Mouse (Mus musculus): Measurements from ENCODE around the gene Ptprn2.

Ptprn2 gene

DNA sequence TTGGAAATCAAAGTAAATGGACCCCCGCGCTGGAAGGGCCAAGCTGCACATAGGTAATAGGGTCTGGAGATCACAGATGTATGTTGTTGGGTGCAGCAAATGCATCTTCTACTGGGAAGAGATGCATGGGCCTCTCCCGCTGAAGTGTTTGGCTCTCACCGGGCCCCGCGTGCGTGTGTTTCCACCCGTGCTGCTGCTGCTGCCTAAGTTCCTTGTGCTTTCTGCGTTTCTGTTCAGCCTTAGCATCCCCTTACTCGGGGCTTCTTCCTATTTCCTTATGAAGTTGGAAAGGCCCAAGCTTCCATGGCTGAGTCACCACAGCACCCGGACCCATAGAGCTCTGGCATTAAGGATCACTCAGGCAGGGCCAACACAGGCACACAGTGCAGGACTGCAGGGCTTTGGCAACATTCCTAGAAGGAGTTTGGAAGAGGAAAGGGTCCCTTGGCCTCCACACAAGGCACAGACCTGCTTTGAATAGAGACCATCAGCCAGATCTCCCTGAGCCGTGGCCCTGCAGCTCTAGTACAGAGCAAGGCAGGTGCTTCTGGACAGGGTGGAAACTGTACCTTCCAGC is 772.5 kb downstream of the Ptprn2 start:
- DNase-seq (ENCODE audit: inconsistent ontology term), result peak; percentile 16

DNA sequence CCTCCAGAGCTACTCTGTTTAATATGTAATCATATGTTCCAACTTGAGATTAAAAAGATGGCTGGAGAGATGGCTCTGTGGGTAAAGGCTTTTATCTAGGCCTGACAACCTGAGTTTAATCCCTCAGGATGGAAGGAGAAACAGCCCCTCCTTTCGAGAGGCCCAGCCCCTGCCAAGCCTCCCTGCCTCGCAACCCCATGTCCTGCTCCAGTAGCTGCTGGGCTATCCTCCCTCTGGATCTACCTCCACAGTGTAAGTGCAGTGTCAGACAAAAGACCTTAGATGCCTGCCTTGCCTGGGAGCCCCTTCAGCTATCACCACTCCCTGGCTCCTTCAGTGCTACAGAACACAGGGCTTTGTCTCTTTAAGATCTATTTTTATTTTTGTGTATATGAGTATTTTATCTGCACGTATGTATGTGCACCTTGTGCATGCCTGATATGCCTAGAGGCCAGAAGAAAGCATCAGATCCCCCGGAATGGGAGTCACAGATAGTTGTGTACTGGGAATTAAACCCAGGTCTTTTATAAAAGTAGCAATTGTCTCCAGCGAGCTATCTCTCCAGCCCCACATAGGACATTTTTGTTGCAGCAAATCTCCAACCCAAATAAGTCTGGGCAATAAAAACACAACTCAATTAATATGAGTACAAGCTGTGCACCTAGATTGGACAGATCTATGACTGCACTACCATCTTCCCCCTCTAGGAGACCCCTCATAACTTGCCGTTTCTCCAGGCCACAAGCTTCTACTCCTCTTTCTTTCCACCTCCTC is 775.1 kb downstream of the Ptprn2 start:
- DNase-seq (ENCODE audit: inconsistent ontology term), result no peak

DNA sequence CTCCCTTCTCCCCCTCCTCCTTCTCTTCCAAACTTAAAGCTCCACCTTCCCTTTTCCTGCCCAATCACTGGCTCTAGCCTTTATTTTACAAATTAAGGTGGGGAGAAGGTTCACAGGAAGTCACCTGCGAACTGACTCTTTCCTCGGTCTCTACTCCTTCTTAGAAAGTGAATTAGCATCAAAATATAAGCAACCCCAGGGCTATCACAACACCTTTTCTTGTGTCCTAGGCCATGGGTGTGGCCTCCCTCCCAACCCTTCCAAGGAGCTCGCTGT is 775.6 kb downstream of the Ptprn2 start:
- DNase-seq (ENCODE audit: inconsistent ontology term), result no peak

DNA sequence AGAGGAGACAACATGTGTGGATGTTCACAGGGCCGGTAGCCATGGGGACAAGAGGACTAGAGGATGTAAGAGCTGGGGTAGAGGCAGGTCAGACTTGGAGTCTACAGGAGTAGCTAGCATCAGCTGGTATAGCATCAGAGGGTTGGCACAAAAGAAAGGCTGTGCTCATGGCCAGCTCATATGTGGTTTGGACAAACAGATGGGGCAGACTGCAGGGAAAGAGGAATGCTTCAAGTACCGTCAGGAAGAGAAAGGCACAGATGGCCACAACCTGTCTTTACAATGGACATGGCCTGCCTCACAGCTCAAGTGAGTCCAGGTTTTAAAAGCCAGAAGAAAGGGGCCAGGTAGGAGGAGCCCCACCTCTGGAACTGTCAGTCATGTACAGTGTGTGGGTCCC is 776.5 kb downstream of the Ptprn2 start:
- DNase-seq (ENCODE audit: inconsistent ontology term), result no peak

DNA sequence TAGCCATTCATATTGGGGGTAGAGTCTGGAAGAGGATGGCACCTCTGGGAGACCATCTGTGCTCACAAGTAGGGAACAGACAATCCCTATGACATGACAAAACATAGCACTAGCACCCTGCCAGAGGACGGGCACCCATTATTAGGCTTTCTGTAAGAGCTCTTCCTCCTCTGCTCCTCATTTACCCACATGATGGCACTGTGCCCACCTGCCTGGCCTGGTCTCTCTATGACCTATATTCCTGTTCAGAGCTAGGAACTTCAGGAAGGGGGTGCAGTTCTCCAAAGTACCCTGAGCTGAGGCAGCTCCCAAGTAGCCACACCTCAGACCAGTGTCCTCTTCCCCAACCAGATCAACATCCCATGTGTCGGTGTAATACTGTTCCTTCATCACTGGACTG is 777.6 kb downstream of the Ptprn2 start:
- DNase-seq (ENCODE audit: inconsistent ontology term), result no peak

DNA sequence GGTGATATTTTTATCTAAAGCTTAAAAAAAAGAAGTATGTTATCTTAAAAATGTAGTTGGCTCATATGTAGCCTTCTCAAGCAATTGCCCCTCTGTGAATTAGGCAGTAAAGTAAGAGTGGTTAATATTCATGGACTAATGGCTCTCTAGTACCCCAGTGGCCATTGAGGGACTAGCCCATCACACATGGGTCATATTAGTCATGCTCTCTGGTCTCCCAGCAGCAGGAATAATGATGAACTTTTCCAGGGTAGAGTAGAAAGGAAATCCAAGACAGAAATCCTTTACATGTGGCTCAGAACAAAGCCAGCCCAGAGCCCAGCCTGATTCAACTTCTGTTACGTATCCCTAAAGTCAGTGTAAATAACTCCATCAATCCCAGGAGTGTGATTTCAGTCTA is 779.7 kb downstream of the Ptprn2 start:
- DNase-seq (ENCODE audit: inconsistent ontology term), result no peak

DNA sequence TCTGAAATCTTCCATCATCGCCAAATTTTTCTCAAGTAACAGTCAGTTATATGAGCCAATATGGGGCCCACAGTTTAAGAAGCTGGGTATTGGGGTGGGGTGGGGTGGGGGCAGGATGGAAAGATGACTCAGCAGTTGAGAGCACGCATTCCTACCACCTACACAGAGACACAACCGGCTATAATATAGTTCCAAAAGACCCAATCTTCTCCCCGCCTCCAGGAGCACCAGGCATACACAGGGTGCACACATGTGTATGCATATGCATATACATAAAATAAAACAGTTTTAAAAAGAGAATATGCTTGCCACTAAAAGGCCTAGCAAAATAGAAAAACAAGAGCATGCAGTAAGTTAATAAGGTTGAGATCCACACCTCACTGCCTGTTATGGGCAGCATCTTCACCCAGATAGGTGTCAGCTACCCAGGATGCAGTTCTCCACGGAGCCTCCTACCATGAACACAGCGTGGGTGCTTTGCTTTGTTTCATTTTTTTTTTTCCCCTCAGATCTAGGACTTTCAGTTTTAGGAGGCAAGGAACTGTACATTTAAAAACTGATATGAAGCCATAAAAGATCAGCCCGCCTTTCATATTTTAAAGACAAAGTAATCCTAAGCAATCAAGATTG is 783.1 kb downstream of the Ptprn2 start:
- no peak for DNase-seq (ENCODE audit: inconsistent ontology term)

DNA sequence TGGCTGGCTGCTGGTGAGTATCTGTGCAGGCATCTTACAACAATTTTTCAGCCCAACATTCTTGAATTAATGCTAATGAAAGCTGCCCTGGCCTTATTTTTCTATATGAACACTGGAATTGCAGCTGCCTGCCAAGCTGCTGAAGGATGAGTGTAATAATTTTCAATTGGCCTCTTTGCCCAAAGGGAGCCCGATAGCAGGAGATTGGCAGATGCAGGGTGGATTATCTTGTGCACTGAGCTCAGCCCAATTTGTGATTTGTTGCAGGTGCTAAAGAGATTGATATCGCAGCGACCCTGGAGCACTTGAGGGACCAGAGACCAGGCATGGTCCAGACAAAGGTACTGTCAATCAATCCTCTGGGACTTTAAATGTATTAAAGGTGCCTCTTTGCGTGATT is 783.8 kb downstream of the Ptprn2 start:
- no peak for DNase-seq (ENCODE audit: inconsistent ontology term)

DNA sequence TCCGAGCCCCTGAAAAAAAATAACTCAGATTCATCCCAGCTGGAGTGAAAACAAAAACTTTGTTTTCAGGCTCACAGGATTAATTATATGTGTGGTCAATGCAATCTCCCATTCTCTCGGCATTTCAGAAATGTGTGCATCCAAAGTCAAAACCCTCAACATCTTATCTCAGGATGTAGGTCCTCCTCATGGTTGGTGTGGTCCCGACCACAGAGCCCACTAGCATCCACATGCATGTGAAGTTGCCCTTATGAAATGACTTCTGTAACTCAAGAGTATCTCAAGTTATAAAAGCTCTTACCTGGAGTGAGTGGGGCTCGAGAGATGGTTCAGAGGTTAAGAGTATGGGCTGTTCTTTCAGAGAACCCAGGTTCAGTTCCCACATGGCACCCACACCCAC is 784.7 kb downstream of the Ptprn2 start:
- no peak for DNase-seq (ENCODE audit: inconsistent ontology term)

DNA sequence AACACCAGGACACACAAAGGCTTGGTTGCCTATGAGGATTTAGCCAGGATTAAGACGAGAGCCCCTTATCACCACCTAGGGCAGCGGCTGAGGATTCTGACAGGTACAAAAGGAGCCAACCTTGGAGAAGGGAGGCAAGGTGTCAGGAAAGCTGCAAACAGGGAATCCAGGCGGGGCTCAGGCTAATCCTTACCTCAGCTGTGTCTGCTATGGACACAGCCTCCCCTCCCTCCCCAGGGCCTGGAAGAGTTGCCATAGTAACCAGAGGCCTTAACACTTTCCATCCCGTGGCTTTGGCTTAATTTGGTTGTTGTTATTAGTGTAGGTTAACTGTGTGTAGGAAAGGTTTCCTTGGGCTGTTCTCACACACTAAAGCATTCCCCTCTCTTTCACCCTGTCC is 787.6 kb downstream of the Ptprn2 start:
- DNase-seq (ENCODE audit: inconsistent ontology term), result no peak

DNA sequence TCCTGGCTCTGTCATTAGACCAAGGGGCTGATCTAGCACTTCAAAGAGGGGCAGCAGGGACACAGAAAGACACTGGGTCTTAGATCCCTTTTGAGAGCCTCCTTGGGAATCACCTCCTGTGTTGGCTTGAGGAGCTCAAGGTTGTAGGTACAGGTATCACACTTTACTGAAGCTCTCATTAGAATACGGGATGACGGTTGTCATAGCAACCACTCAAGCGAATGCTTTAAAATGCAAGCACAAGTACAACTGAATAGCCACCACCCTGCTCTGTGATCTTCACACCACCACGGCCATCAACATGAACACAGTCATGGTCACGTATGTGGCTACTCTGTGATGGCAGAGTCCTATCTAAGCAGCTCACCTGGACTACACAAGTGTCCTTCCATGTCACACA is 789.1 kb downstream of the Ptprn2 start:
- no peak for DNase-seq (ENCODE audit: inconsistent ontology term)

DNA sequence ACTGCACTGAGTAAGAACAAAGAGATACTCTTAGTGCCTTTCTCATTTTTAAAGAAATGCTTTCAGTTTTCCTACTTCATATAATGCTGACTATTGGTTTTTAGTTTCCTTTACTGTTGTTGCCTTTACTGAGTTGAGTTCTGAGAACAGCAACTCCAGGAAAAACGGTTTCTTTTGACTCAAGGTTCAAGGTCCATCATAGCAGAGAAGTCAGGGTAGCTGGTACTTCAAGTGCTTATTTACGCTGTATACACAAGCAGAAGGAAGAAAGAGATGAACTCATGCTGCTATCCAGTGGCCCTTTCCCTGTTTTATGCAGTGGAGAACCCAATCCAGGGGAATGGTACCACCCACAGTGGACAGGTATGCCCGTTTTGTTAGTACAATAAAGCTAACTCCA is 795.3 kb downstream of the Ptprn2 start:
- no peak for DNase-seq (ENCODE audit: inconsistent ontology term)

DNA sequence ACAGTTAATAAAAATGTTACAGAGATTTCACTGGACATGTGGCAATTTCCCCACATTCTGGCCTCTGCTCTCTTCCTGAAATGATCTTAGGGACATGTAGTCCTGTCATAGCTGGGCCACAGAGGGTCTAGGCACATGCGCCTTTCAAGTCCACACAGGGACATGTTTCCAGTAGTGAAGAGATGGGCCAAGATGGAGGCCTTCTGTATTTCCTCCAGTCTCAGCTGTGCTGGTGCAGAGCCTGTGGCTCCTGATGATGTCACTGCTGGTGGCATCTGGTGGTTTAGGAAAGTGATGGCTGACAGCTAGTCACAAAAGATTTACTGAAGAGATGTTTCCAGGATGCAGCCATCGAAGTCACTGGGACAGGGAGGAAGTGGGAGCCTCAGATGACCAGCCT is 797.1 kb downstream of the Ptprn2 start:
- DNase-seq (ENCODE audit: inconsistent ontology term), result no peak

DNA sequence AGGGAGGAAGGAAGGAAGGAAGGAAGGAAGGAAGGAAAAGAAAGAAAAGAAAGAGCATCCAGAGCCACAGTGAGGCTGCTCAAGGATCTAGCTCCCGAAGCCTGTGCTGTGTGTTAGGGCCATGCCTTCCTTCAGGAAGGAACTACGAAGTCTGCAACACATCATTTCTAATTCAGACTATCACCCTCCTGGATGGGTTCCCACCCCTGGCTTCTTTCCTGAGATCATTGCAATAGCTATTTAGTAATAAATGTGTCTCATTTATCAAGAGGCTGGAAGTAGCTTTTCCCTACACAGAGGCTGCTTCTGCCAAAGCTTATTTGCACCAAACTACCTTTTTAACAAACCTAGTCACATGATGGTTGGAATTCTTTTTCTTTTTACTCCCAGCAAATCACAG is 801.9 kb downstream of the Ptprn2 start:
- DNase-seq (ENCODE audit: inconsistent ontology term), result no peak

DNA sequence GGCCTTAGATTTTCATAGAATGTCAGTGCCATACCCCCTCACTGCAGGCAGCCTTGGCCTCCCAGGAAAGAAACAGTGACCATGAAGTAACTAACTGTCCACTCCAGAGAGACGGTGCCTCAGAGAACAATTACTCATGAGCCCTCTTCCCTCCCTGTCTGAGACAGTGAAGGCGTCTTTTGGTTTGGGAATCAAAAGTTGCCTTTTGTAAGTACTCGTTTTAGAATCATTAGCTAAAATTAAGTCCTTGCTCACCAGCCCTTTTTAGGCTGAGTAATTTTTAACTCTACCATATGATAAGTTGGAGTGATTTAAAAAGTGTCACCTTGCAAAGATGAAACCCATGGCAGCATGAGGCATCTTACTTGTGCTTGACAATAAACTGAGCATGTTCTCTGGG is 806.4 kb downstream of the Ptprn2 start:
- DNase-seq (ENCODE audit: inconsistent ontology term), result no peak

DNA sequence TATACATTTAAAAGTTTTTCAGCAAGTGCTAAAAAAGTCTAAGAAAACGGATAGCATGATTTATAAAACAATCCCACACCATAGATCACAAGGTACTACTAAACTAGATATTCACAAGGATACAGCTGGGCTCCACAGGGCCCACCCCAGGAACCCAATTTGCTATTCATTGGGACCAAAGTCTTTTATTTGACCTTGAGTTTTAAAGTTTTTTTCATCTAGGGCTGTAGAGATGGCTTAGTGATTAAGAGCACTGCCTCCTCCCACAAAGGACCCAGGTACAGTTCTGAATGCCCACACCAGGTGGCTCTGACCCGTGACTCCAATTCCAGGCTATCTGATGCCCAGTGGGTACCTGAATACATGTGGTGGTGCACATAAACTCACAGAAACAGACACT is 811.3 kb downstream of the Ptprn2 start:
- no peak for DNase-seq (ENCODE audit: inconsistent ontology term)

DNA sequence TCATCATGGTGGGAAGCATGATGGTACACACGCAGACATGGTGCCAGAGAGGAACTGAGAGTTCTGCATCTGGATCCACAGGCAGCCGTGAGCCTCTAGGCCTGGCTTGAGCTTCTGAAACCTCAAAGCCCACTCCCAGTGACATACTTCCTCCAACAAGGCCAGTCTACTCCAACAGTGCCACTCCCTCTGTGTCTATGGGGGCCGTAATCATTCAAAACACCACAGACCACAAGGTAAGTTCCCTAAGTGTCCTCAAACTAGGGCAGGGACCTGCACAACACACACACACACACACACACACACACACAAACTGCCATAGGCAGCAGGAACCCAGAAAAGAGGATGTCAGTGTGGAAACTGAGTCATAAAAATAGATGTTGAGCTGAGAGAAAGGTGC is 813.6 kb downstream of the Ptprn2 start:
- no peak for DNase-seq (ENCODE audit: inconsistent ontology term)

DNA sequence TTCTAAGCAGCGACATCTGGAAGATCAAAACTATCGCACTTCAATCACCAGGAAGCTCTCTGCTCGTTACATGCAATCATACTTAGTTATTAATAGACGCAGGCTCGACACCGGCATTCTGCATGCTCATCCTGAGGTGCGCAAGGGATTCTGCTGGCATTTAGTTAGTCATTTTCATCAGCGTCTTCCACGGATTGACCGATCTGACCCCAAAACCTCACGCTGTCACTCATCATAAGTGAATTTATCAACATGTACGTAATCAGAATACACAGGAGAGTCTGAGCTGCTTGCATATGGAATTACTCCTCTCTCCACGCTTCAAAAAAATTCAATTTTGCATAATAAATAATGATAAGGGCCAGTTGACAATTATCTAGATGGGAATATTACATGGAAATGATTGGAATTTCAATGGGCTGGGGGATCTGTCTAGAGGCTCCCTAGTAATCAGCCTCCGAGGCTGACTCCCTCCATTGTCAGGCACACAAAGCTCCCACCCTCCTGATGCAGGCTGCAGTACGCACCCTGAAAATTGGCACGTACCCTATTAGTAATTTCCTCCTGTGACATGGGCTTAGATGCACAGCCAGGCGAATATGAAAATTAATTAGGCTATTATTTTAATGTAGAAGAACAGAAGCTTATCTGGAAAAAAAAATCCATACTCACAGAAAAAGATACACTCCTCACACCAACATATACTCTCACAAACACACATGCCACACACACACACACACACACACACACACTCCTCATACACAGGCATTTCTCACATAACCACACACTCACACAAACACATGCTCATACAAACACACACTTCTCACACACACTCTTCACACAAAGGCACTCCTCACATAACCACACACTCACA is 819.5 kb downstream of the Ptprn2 start:
- DNase-seq (ENCODE audit: inconsistent ontology term), result no peak

DNA sequence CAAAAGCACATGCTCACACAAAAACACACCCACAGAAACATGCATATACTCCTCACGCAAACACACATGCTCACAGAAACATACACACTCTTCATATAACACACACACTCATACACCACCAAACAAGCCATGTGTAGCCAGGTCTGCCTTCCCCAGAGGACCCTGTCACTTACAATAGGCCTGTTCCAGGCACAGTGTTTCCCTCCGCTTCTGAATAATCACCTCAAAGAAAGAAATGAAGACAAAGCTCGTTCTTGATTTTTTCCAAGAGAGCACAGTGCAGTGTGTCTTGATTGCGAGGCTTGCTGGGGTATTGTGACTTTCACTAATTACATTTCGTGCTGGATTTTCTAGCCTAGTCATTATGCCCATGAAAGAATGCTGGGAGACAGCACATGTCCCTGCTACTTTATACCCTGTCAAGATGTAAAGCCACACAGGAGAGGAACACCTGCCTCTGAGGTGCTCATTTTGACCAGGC is 820.1 kb downstream of the Ptprn2 start:
- no peak for DNase-seq (ENCODE audit: inconsistent ontology term)

DNA sequence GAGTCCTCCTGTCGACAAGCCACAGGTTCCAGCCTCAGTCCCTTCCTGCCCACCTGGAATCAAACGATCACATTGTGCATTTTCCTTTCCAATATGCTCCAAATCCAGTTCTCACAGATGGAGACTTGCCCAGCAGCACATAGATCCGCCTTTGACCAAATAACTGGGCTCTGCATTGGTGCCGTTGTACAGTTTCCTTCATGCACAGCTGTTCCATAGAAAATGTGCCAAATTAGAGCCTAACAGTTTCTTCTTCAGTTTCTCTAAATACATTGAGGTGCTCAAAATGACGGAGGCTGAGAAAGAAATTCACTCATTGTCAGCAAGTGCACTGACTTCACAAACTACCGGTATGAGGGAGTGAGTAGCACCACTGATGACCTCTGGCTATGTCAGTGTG is 826.6 kb downstream of the Ptprn2 start:
- no peak for DNase-seq (ENCODE audit: inconsistent ontology term)

DNA sequence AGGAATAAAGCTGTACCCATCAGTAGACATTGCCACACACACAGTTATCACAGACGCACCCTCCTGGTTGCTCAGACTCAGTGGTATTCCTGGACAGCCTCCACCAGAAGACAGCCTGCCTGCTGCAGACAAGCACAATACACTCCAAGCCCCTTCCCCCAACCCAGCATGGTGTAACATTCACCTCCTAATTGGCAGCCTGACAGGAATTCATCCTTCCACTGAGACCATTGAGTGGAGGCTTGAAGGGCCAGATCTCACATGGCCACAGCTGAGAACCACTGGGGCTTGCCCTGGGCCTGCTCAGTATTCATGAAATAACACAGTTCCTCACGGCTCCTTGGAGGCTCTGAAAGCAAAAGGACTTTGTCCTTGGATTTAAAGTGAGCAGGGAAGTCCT is 829.5 kb downstream of the Ptprn2 start:
- DNase-seq (ENCODE audit: inconsistent ontology term), result peak; percentile 35

DNA sequence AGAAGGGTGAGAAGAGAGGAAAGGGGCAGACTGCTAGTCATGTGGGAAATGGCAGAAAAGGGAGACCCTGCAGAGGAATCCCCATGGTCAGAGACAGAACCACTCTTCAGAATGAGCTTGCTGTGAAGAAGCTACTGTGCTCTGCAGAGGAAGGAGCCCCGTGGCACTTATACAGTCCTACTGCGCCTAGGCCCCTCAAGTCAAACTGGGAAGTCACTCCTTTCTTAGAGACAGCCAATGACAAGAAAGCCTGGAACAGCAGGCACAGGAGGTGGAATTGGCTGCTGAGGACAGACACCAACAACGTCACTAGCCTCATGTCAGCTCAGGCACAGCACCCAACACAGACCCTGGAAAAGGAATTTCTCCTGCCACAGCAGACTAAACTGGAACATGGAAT is 830.1 kb downstream of the Ptprn2 start:
- DNase-seq (ENCODE audit: inconsistent ontology term), result no peak

DNA sequence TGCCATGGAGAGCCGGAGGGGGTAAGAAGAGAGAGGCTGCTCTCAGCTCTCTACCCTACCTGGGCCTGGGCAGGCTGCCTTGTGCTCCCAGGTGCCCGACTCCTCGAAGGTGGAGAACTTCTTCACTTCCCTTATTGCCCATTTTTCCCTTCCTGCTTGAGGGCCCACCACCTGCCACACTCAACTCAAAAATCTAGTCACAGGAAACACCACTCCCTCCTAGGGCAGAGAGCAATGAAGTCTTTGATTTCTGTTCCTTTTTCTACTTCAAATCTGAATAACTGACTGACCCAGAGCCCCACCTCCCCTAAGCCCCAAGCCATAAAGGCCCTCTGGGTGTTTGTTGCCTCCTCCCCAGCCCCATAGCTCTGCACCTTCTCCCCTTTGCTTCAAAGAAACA is 832.7 kb downstream of the Ptprn2 start:
- DNase-seq (ENCODE audit: inconsistent ontology term), result no peak
